Mouse (Mus musculus) ES-Bruce4 (cell line): Measurements from ENCODE around the gene Orc6.

ENCODE experiments used
- CTCF ChIP-seq: IDR thresholded peaks from one replicate; pipeline ENCODE4 v1.8.1; 2011; ENCODE audit warnings: low read depth, low read length
- EP300 ChIP-seq: IDR thresholded peaks from 2 replicates; pipeline ENCODE4 v1.6.1; 2011; ENCODE audit warnings: low read depth, low read length; ENCODE audit not compliant: insufficient read depth
- POLR2A ChIP-seq: IDR thresholded peaks from one replicate; pipeline ENCODE4 v1.8.1; 2011; ENCODE audit warnings: low read length; ENCODE audit not compliant: insufficient read depth

DNA sequence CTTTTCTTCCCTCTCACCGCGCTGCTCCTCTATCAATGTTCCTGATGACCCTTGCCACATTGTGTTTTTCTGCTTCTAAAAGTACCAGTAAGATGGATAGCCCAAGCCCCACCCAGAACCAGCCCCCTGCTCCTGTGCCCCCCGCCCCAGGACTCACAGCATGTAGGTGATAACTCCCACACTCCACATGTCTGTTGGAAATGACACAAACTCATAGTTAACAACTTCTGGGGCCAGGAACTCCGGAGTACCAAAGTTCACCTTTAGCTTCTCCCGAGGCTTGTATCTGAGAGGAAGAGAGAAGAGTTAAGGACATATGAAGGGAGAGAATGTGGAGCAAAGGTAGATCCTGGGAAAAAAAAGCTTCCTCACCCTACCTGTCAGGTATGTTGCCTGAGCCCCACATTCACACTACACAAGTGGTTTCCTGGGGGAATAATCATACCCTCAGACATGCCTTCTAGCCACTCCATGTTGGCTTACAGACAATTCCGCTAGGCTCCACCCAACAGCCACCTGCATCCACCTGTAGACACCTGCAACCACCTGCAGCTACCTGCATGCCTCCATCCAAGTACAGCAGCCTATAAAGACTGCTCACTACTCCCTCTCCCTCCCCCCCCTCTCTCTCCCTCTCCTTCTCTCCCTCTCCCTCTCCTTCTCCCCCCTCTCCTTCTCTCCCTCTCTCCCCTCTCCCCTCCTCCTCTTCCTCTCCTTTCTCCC lies 36.9 kb downstream of the Orc6 start:
- TF ChIP-seq POLR2A (no peak), CTCF (no peak), EP300 (no peak)
